Mouse (Mus musculus) E14TG2a.4 (cell line): ENCODE measurements around the gene Slc6a9.

Experiments used
- CTCF ChIP-seq: conservative IDR thresholded peaks from 2 replicates; pipeline ENCODE4 v1.5.1; 2014; ENCODE audit warnings: low read length
- NANOG ChIP-seq: IDR thresholded peaks from 2 replicates; pipeline ENCODE4 v1.6.1; 2014; ENCODE audit warnings: borderline replicate concordance, low read length, mixed read lengths

- TF ChIP-seq CTCF (no peak), NANOG (no peak)
These were observed 18.0 kb downstream of the Slc6a9 start for GRCm38 (mm10) chr4:117852152-117852868.
